Mouse (Mus musculus) adipocyte (in vitro differentiated cells): ENCODE results near the gene Rac2.

Source experiments
- DNase-seq: peaks from one replicate; pipeline ENCODE4 v3.0.0-alpha.2; 2016; ENCODE audit warnings: low spot score

The Rac2 gene

DNA sequence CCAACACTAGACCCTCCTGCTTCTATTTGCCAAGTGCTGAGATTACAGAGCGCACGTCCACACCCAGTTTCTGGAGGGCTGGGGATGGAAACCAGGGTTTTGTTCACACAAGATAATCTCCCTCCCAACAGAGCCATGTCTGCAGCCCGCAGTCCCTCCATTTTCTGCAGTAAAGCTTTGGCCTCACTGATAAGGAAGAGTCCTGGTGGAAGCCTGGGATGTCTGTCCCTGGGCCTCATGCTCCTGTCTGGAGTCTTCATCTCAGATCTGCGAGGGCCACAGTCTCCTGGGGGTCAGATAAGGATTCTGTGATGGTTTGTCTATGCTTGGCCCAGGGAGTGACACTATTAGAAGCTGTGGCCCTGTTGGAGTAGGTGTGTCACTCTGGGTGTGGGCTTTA is 15.5 kb upstream of the Rac2 start:
- no peak for DNase-seq

DNA sequence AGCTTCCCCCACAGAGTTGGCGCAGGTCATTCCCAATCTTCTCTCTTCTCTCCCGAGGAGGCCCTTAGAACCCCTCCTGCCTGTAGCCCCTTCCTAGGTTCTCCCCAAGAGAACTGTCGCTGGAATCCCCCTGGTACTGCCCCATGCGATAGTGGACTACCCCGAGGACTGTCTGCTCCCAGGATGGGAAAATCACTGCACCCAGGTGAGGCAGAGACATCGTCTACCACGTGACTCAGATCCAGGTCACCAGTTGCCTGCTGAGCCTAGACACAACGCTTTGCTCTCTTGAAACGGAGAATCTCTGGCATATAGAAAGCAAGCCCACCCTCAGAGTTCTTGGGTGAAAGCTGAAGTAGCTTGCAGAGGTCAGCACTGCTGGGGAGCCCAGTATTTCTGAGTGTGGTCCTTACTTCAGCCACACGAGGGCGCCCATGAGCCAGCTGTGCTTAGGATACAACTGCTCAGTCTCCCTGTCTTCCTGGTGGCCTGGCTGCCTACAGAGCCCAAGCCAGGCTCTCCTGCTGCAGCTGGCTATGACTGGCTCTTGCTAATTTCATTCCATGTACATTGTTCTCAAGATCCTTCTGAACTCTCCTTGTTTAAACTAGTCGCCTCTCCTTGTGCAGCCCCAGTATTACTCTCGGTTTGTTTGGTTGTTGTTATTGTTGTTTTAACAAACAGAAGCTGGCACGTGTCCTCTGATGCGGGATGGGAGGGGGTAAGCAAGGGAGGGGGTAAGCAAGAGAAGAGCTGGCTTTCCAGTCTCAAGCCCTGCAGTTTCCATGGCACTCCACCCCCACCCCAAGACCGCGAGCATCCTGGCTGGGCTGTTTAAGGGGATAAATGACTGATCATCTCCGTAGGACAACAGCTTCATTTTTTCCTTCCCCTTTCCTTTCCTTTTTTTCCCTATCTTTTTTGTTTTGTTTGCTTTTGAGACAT is 14.7 kb upstream of the Rac2 start:
- peak; percentile 85 for DNase-seq

GRCm38 (mm10) chr15:78585404-78585803 is 12.8 kb upstream of the Rac2 start:
- no peak for DNase-seq

GRCm38 (mm10) chr15:78583352-78583751 is 10.8 kb upstream of the Rac2 start:
- no peak for DNase-seq

DNA sequence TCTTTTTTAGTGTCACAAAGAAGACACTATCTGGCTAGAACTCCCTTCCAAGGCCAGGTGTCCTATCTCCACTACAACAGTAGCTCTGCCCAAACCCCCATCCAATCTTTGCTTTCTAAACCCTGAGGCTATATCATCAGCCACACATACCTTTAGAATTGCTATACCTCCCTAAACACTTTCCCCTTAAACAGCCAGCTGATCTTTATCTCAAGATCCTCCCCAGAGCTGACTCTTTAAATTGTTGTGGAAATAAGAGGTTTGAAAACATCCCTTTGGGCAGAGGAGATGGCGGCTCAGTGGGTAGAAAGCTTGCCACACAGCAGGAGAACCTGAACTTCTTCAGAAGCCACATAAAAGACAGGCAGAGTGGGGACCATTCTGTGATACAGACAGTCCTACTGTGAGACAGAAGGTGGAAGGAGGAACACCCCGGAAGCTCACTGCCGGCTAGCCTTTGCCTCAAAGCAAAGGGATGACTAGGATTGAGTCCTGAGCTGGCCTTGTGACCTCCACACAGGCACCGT is 3.8 kb upstream of the Rac2 start:
- no peak for DNase-seq

DNA sequence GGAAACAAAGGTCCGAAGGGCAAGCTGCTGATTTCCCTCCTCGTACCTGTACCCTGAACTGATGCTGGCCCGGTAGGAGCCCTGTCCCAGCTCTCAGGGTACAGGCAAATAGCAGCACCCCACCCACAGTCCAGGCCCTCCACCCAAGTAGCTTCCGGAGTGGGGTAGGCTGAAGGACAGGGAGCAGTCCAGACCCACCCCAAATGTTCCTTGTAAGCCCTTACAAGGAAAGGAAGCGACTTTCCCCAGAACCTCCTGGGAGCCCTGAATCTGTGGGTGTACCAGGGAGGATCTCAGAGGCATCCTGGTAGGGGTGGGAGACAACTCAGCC is 348 bp downstream of the Rac2 start:
- DNase-seq = no peak

GRCm38 (mm10) chr15:78571554-78572269 is 871 bp downstream of the Rac2 start:
- DNase-seq = no peak

GRCm38 (mm10) chr15:78570170-78570569 is 2.4 kb downstream of the Rac2 start:
- DNase-seq = no peak

GRCm38 (mm10) chr15:78567608-78568120 is 4.9 kb downstream of the Rac2 start:
- DNase-seq = no peak

DNA sequence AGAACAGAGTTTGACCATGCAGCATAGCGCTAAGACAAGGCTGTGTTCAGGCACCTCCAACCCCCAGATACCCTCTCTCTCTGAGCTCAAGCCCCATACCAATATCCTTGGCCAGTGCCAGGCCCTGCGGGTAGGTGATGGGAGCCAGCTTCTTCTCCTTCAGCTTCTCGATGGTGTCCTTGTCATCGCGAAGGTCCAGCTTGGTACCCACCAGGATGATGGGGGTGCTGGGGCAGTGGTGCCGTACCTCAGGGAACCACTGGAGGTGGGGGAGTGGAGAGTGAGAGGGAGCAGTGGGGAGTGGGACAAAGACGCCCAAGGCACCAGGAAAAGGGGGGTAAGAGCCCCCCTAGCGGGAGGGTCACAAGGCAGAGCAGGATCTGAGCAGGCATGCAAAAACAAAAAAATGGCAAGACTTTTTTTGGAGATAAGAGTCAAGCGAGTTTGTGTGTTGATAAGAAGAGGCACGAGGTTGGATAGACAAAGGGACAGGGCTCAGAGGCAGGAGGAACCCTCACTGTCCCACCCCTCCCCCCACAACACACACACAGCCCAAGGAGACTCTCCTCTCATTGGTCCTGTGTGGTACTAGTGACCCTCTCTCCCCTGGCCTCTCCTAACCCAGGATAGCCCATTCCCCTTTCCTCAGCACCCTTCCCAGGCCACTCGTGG is 7.7 kb downstream of the Rac2 start:
- DNase-seq = no peak

DNA sequence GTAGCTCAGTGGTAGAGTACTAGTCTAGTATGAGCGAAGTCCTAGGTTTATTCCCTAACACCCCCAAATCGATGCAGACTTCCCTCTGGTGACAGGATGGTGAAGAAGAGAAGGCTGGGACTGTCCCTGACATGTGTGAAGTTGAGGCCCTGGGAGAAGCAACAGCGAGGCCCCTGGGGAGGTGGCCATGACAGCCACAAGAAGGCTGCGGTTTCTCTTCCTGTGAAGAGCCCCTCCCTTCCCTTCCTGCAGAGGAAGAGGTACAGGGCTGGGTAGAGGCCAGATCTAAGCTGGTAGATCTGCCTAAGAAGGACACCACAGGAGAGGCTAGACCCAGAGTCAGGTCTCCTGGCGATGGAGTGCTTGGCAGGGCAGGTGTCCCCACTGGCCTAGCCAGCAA is 8.6 kb downstream of the Rac2 start:
- DNase-seq = no peak

GRCm38 (mm10) chr15:78563344-78563743 is 9.2 kb downstream of the Rac2 start:
- DNase-seq = no peak

DNA sequence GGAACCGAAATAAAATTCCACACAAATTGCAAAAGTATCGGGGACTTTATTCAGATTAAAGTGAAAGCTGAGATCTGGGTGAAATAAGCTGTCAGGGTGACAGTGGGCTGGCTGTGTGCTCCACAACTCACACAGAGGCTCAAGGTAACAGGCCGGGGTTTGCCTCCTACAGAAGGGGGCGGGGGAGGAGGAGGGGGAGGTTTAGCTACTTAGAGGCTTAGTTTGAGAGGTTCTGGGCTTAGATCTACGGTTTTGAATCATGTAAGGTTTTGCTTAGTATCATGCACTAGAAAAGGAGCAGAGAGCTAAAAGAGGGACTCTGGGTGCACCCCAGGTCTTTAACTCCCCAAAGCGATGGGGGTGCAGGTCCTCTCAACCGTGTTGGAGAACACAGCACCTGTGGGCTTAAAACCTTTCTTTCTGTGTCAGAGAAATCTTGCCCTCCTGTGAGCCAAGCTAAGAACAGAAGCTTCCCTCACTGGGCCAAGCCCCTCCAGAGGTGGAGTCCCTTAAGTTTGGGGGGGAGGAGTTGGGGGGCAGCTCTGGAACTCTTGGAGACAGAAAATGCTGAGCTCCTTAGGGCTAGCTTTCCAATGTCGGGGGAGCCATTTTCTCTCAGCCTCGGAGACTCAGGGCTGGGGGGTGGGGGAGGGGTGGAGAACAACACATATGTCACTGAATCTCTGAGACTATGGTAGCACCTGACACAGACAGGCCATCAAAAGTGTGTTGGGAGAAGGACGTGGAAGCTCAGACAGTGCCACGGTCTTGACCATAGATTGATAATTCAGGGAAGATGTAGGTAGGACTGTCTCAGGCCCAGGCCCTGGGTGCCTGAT is 13.2 kb downstream of the Rac2 start:
- DNase-seq = no peak

GRCm38 (mm10) chr15:78557693-78558535 is 14.7 kb downstream of the Rac2 start:
- no peak for DNase-seq

DNA sequence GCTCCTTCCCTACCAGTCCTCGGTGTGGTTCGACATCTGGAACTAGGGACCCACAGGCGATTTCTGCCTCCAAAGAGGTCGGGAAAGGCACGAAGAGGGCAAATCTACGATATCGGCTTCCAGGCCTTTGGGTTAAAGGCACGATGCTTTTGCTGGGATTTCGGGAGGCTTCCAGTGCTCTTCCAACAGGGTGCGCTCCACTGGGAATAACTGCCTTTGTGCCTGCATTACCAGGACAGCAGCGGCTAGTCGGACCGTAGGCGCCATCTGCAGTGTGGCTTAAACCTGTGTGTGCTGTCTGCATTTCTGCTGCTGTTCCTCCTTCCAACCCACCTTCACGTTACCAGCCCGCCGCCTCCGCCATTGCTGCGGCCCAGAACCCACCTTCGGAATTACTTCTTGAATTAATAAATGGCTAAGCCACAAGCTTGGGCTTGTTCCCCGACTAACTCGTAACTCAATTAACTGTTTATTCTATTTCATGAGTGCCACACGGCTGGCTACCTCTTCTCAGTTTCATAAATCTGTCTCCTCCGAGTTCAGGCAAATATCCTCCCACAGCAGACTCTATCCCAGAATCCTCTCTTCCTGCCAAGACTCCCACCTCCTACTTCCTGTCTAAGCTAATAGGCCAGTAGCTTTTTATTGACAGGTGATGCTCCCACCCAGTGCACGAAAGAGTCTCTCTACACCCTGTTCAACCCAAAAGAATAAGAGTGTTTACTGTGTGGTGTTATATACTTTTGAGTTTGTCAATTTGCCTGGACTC is 17.9 kb downstream of the Rac2 start:
- DNase-seq = no peak

- DNase-seq = peak; percentile 16
Observed at GRCm38 (mm10) chr15:78549189-78549734, 23.3 kb downstream of the Rac2 start.

- DNase-seq = no peak
Observed at GRCm38 (mm10) chr15:78548711-78549110, 23.9 kb downstream of the Rac2 start.

DNA sequence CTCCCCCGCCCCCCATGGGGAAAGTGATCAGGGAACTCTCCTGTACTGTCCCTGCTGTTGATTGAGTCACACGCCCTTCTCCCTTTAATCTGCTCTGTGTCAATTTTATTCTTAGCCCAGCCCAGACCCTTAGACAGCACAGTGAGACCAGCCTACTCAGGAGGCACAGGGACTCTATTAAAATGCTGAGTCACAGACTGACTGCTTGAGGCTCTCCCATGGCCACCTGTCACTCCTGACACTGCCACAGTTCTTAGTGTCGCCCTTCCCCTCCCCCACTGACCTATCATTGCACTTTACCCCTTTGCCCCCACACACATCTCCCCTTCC is 24.3 kb downstream of the Rac2 start:
- DNase-seq = no peak
